Mouse (Mus musculus) liver, embryonic 13.5 days (tissue): Measurements from ENCODE around the gene Map3k14. TPM values are rescaled to one million over a fixed set of nuclear protein-coding genes. Genes with fewer than 3 reads are reported as not detected.

Experiments
- ATAC-seq: fragments of 200-750 bp; cut with Nextera tagmentation; 2 replicates; pipeline ENCODE4 v1.8.0; 2017; ENCODE audit warnings: low read depth, mild to moderate bottlenecking, moderate number of reproducible peaks, moderate library complexity
- DNase-seq: peaks from one replicate; pipeline ENCODE4 v3.0.0; 2022
- H3K27ac ChIP-seq: fragments of 300-500 bp; sonication (generic); 2 replicates; pipeline ENCODE4 v1.5.1; 2015; ENCODE audit warnings: moderate library complexity, mild to moderate bottlenecking, inconsistent platforms
- H3K27me3 ChIP-seq: fragments of 300-500 bp; sonication (generic); 2 replicates; pipeline ENCODE4 v1.6.1; 2015; ENCODE audit warnings: mild to moderate bottlenecking, inconsistent platforms
- H3K36me3 ChIP-seq: fragments of 300-500 bp; sonication (generic); 2 replicates; pipeline ENCODE4 v1.6.1; 2015; ENCODE audit warnings: mild to moderate bottlenecking, inconsistent platforms
- H3K4me1 ChIP-seq: fragments of 300-500 bp; sonication (generic); replicated peaks from 2 replicates; pipeline ENCODE4 v1.6.1; 2015; ENCODE audit warnings: inconsistent platforms
- H3K4me2 ChIP-seq: fragments of 300-500 bp; sonication (generic); 2 replicates; pipeline ENCODE4 v1.6.1; 2015; ENCODE audit warnings: inconsistent platforms, mild to moderate bottlenecking, moderate library complexity
- H3K4me3 ChIP-seq: fragments of 300-500 bp; sonication (generic); replicated peaks from 2 replicates; pipeline ENCODE4 v1.5.1; 2015; ENCODE audit warnings: mild to moderate bottlenecking, inconsistent platforms
- H3K9ac ChIP-seq: fragments of 300-500 bp; sonication (generic); 2 replicates; pipeline ENCODE4 v1.6.1; 2015; ENCODE audit warnings: mild to moderate bottlenecking, inconsistent platforms
- H3K9me3 ChIP-seq: fragments of 300-500 bp; sonication (generic); replicated peaks from 2 replicates; pipeline ENCODE4 v1.6.1; 2016; ENCODE audit warnings: inconsistent platforms
- WGBS: fragments of 180-500 bp; shearing (Covaris S2); methylation state at CpG from one replicate; pipeline ENCODE4 v1.1.7; 2015; ENCODE audit not compliant: insufficient replicate concordance; 5-methylcytosine and 5-hydroxymethylcytosine counted together
- polyA plus RNA-seq: library from polyadenylated mRNA; unstranded; fragments of >200 nt; fragmentation: Nextera tagmentation; extraction: Ambion mirVana; gene quantifications from 2 replicates; pipeline ENCODE4 v1.2.1, GENCODE M21; 2015

Gene Map3k14
- polyA plus RNA-seq, 1 experiment from 2014 or later = 0.50 TPM

DNA sequence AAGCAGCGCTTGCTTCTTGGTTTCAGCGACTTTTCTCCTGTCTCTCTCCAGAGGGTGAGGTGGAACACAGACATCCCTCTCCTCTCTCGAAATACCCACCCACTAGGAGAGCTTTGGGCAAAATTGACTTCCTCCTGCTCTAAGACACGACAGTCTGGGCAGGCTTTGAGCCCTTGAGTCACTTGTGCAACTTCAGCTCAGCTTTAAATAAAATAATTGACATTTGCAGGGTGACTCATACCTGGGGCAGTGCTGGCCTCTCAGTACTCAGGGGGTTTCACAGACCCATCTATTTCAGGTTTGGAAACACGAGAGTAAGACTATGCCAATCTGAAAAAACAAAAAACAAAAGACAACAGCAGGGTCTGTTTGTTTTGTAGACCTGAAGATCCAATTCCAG is 2.2 kb upstream of the Map3k14 start:
- Histone ChIP-seq H3K4me2 (no peak overlapping the region), H3K36me3 (no peaks in the 10 kb centered on the region), H3K4me1 (peaks cover 30% of the 10 kb centered on the region), H3K4me3 (no peak overlapping the region), H3K27ac (no peak overlapping the region), H3K27me3 (no peaks in the 10 kb centered on the region), H3K9me3 (no peaks in the 10 kb centered on the region), H3K9ac (no peak overlapping the region)
- DNase-seq (no peak), ATAC-seq (no peak)
- 50% methylated on average over 5 of the region's 5 CpGs for WGBS

DNA sequence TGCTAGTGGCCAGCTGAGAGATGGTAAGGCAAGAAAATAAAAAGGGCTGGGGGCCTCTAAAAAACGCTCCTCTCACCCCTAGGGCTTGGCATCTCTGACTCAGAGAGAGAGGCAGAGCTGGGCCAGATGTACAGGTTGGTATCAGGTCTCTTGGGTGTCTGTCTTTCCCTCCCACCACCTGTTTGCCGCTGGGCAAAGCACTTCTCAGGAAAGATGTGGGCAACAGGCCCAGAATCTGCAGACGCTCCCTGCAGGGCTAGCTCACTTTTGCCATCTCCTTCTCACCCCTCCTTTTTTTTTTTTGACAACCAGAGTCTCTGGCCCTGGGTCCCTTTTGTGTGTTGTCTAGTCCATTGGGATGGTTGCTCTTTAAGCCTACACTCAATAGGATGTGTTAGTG is 1.6 kb upstream of the Map3k14 start:
- H3K9ac ChIP-seq = no peak overlapping the region
- H3K9me3 ChIP-seq = no peaks in the 10 kb centered on the region
- no peak overlapping the region for H3K27ac ChIP-seq
- H3K4me3 ChIP-seq = no peak overlapping the region
- H3K4me2 ChIP-seq = no peak overlapping the region
- no peak for ATAC-seq
- no peaks in the 10 kb centered on the region for H3K27me3 ChIP-seq
- DNase-seq = no peak
- WGBS = 70% methylated on average over 3 of the region's 3 CpGs
- peaks cover 30% of the 10 kb centered on the region for H3K4me1 ChIP-seq
- H3K36me3 ChIP-seq = no peaks in the 10 kb centered on the region

DNA sequence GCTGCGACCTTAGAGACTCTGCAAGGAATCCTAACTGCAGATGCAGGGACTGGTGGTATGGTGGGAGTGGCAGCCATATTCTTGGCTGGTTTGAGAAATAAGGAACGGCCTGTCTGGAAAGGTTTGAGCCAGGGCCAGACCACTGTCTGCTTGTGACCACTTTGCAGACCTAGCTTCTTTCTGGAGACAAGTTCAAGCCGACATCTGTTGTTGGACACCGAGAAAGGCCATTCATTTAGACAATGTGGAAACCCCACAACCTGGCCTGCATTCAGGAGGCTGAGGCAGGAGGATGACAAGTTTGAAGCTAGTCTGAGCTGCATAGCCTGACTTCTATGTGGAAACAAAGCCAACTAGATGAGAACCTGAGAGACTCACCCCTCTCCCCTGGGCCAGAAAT is 1.1 kb upstream of the Map3k14 start:
- no peaks in the 10 kb centered on the region for H3K36me3 ChIP-seq
- H3K4me3 ChIP-seq = peak overlapping the region; percentile 64
- H3K27me3 ChIP-seq = no peaks in the 10 kb centered on the region
- no peak overlapping the region for H3K9ac ChIP-seq
- DNase-seq (no peak), ATAC-seq (no peak)
- H3K4me2 ChIP-seq = peak overlapping the region; percentile 94
- no peak overlapping the region for H3K27ac ChIP-seq
- WGBS = 75% methylated on average over 4 of the region's 4 CpGs
- peaks cover 30% of the 10 kb centered on the region for H3K4me1 ChIP-seq
- H3K9me3 ChIP-seq = no peaks in the 10 kb centered on the region

DNA sequence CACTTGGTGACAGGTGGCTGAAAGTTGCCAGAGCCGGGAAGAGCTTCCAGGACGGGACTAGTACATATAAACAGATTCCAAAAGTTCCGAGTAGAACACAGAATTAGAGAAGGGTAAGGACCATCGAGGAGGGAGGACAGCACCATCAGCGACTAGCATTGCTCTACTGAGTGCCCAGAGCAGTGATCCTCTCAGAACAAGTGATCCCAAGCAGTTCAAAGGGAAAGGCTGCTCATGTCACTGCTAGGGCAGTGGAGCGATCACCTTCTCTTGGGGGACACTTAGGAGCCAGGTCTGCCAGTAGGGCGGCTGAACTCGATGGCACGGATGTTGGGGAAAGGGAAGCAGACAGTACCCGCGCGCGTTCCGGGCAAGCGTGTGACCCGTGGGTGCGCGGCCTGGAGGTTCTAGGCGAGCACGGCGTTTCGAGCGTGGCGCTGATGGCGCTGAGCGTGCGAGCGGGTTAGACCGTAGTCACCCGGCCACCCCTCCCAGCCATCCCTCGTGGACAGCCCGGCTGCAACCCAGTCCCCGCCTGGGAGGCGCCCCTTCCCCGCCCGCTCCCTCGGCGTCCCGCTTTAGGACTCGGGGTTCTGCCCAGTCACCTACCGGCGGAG is 435 bp downstream of the Map3k14 start:
- Histone ChIP-seq H3K4me3 (peak overlapping the region; percentile 64), H3K9ac (peak overlapping the region; percentile 77), H3K4me2 (peak overlapping the region; percentile 94), H3K27me3 (no peaks in the 10 kb centered on the region), H3K27ac (0 out of 2 replicates have a peak overlapping the region, but pooled peaks have one; percentile 58), H3K36me3 (no peaks in the 10 kb centered on the region), H3K9me3 (no peaks in the 10 kb centered on the region), H3K4me1 (peaks cover 42% of the 10 kb centered on the region)
- ATAC-seq = 0 out of 2 replicates have a peak, but pooled peaks have one; percentile 0
- no peak for DNase-seq
- WGBS = 1% methylated on average over 42 of the region's 42 CpGs

DNA sequence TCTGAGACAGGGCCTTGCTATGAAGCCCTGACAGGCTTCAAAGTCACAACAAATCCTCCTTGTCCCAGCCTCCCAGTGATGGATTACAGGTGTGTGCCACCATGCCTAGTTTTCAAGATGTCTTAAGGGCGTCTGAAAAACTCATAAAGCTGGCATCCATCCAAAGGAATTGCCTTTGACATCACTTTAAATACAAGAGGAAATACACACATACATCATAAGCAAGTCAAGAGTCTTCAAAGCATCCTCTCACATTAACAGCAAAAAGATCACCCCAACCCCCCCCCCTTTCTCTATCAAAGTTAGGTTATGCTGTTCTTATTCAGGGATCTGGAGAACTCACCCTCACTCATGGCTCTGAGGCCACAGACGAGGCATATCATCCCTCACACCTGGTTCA is 1.4 kb downstream of the Map3k14 start:
- 46% methylated on average over 2 of the region's 2 CpGs for WGBS
- no peak for DNase-seq
- H3K9ac ChIP-seq = no peak overlapping the region
- no peak overlapping the region for H3K27ac ChIP-seq
- H3K36me3 ChIP-seq = no peaks in the 10 kb centered on the region
- H3K4me3 ChIP-seq = no peak overlapping the region
- peak overlapping the region; percentile 94 for H3K4me2 ChIP-seq
- ATAC-seq = no peak
- H3K27me3 ChIP-seq = no peaks in the 10 kb centered on the region
- H3K4me1 ChIP-seq = peaks cover 48% of the 10 kb centered on the region
- H3K9me3 ChIP-seq = no peaks in the 10 kb centered on the region

DNA sequence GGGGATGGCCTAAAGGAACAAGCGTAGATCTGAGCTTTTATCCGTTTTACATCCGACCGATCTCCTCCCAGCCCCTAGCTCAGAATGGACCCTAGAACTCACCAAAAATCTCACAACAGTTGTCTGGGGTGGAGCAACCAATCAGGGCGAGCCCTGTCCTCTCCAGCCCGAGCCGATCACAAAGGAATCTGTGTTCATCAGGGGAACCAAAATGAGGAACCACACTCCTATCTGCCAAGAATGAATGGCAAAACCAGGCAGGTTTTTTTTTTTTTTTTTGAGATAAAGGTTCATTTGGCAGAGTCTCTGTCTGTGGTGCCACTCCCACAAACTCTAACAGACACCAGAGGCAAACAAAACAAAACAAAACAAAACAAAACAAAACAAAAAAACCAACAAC is 2.1 kb downstream of the Map3k14 start:
- peaks cover 51% of the 10 kb centered on the region for H3K4me1 ChIP-seq
- no peaks in the 10 kb centered on the region for H3K36me3 ChIP-seq
- ATAC-seq = no peak
- DNase-seq = no peak
- H3K4me2 ChIP-seq = peak overlapping the region; percentile 20; the same call in 1 of the 2 replicates
- WGBS = 36% methylated on average over 7 of the region's 7 CpGs
- no peak overlapping the region for H3K27ac ChIP-seq
- H3K9me3 ChIP-seq = no peaks in the 10 kb centered on the region
- no peak overlapping the region for H3K4me3 ChIP-seq
- H3K27me3 ChIP-seq = no peaks in the 10 kb centered on the region
- no peak overlapping the region for H3K9ac ChIP-seq

DNA sequence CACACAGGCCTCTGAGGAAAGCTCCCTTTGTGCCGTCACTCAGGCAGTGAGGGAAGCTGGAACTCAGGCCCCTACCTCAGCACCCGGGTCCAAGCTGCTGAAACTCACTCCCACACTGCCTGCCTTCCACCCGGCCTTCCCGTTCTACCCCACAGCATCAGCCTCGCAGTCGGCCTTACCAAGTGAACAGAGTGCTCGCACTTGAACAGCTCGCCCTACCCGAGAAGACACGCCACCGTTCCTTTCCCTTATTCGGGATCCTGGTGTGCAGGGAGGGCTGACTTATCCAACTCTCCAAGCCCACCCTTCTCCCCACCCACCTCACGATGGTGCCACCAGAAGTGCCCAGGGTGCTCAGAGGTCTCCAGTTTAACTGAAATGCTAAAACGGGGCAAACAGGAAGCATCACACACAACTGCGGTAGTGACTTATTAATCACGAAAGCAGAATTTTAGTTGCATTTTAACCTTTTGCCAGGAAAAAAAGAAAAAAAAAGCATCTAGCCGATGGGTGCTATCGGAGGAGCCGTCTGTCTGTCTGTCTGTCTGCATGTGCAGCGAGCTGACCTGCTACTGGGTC is 2.8 kb downstream of the Map3k14 start:
- Histone ChIP-seq H3K9me3 (no peaks in the 10 kb centered on the region), H3K4me3 (no peak overlapping the region), H3K27me3 (no peaks in the 10 kb centered on the region), H3K4me2 (no peak overlapping the region), H3K27ac (no peak overlapping the region), H3K4me1 (peaks cover 51% of the 10 kb centered on the region), H3K9ac (no peak overlapping the region), H3K36me3 (no peaks in the 10 kb centered on the region)
- ATAC-seq (no peak), DNase-seq (no peak)
- 80% methylated on average over 20 of the region's 20 CpGs for WGBS

DNA sequence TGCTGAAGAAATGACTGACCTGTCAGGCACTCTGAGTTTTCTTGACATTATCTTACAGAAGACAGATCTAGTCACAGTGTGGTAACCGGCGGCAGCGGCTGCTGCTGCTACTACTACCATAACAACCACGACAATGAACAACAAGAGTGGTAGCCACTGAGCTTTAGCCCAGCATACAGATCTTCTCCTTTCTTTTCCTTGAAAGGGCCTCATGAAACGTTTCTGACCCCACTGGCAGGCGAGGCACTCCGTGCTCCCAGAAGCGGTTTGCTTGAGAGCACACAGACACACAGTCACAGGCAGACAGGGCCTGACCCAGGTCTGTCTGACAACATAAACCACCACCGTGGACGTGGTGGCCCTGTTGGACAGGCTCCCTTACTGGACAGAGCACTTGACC is 3.7 kb downstream of the Map3k14 start:
- H3K4me1 ChIP-seq = peaks cover 51% of the 10 kb centered on the region
- DNase-seq (no peak), ATAC-seq (no peak)
- H3K4me2 ChIP-seq = no peak overlapping the region
- H3K27ac ChIP-seq = no peak overlapping the region
- no peaks in the 10 kb centered on the region for H3K36me3 ChIP-seq
- no peaks in the 10 kb centered on the region for H3K27me3 ChIP-seq
- no peak overlapping the region for H3K9ac ChIP-seq
- WGBS = 36% methylated on average over 10 of the region's 10 CpGs
- no peaks in the 10 kb centered on the region for H3K9me3 ChIP-seq
- H3K4me3 ChIP-seq = no peak overlapping the region

DNA sequence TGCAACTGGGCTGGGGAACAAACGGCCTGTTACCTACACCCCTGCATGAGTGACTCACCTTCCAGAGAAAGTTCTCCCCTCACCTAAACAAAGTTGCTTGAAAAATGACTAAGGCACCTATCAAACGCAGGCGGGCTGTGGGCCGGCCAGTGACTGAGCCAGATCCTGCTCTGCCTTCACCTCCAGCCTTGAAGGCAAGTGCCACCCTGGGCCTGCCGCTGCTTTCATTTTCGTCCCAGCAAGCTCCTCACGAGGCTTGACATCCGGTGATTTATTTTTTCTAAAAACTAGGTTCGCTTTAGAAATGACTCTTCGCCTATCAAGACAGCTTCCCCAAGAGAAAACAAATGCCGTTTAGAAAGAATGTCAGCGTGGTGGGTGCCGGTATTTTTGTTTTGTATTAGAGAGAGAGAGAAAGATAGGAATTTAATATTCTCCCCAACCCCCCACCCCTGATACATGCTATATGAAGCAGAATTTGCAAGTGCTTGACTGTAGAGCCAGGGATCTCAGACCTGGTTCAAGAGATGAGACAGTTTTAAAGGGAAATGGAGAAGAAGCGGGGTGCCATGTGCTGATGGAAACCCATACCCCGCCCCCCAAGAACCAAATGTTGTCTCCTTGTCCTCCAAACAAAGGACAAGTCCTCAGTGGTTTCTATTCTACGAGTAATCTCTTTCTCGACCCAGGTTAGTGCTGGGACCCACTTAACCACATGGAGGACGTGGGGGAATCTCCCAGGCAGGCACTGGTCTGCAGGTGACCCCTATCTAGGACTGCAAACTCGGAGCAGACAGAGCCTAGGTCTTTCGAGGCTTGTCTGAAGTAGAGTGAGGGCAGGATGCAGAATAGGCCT is 4.6 kb downstream of the Map3k14 start:
- no peaks in the 10 kb centered on the region for H3K9me3 ChIP-seq
- WGBS = 58% methylated on average over 20 of the region's 20 CpGs
- peak overlapping the region; percentile 24 for H3K4me2 ChIP-seq
- no peaks in the 10 kb centered on the region for H3K27me3 ChIP-seq
- H3K9ac ChIP-seq = no peak overlapping the region
- no peak overlapping the region for H3K27ac ChIP-seq
- no peak overlapping the region for H3K4me3 ChIP-seq
- H3K36me3 ChIP-seq = no peaks in the 10 kb centered on the region
- no peak for DNase-seq
- no peak for ATAC-seq
- peaks cover 43% of the 10 kb centered on the region for H3K4me1 ChIP-seq

DNA sequence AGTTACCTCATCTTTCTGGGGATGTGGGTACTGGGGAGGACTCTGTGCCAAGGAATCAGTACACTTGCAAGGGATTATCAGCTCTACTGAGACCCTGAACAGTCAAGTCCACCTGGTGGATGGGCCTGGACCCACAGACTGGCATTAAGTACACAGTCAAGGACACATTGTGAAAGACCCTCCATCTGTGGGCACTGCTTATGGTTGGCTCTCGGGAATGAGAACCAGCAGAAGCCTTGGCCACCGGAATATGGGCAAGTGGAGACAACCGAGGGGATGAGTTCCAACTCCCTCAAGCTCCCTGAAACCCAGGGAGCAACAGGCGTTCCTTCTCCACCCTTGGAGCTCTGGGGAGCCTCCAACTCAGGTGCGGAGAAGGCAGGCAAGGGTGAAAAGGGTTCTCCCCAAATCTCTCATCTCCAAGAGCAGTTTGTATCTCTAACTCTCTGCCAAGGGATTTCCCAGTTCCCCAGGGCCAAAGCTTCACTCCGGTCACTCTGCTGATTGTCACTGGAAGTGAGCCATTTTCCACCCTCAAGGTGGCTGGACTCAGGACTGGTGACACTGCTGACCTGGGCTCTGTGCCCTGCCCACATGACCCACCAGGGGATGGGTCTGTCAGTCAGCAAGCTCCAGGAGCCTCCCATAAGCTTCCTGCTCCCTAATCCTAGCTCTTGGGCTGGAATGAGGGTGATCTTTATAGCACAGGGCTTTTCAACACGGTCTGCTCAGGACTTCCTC is 5.4 kb downstream of the Map3k14 start:
- peaks cover 39% of the 10 kb centered on the region for H3K4me1 ChIP-seq
- no peak for ATAC-seq
- H3K27me3 ChIP-seq = no peaks in the 10 kb centered on the region
- no peak for DNase-seq
- H3K27ac ChIP-seq = no peak overlapping the region
- H3K36me3 ChIP-seq = no peaks in the 10 kb centered on the region
- no peak overlapping the region for H3K9ac ChIP-seq
- H3K9me3 ChIP-seq = no peaks in the 10 kb centered on the region
- WGBS = 62% methylated on average over 7 of the region's 7 CpGs
- no peak overlapping the region for H3K4me3 ChIP-seq
- peak overlapping the region; percentile 24 for H3K4me2 ChIP-seq

DNA sequence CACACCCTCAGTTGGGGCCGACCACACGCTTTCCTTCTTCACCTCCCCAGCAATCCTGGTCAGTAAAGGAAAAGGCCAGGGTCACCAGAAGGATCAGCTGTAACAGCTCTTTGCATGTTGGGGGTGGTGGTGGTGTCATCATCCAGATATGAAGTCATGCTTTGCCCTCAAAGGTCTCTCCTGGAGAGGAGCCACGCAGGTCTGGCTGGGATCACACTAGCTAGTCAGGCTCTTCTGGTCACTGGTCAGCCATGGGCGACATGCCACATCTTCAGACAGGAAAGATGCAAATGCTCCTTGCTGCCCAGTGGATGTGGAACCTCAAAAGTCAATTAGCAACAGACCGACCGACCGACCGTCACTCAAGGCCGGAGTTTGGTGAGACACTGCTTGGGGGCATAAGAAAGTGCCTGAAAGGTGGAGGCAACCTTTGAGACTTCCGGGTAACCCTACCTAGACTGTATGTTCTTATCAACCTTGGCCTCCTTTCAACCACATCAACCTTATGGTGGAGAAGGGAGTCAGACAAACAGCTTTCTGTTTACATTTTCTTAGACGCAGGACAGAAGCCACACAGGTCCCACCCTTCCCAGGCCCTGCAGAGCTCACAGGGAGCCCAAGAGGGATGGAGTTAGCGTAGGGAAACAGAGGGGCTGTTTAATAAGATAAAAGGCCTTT is 6.6 kb downstream of the Map3k14 start:
- no peak overlapping the region for H3K27ac ChIP-seq
- DNase-seq (no peak), ATAC-seq (no peak)
- H3K4me1 ChIP-seq = peaks cover 27% of the 10 kb centered on the region
- no peak overlapping the region for H3K9ac ChIP-seq
- H3K27me3 ChIP-seq = no peaks in the 10 kb centered on the region
- no peaks in the 10 kb centered on the region for H3K36me3 ChIP-seq
- H3K4me2 ChIP-seq = no peak overlapping the region
- H3K9me3 ChIP-seq = no peaks in the 10 kb centered on the region
- no peak overlapping the region for H3K4me3 ChIP-seq
- 65% methylated on average over 12 of the region's 12 CpGs for WGBS
